Mouse (Mus musculus) liver, embryonic 13.5 days (tissue): ENCODE results near the gene Spsb3. TPM values are rescaled to one million over a fixed set of nuclear protein-coding genes. Genes with fewer than 3 reads are reported as not detected.

Source experiments
- ATAC-seq: fragments of 200-750 bp; cut with Nextera tagmentation; 2 replicates; pipeline ENCODE4 v1.8.0; 2017; ENCODE audit warnings: low read depth, mild to moderate bottlenecking, moderate number of reproducible peaks, moderate library complexity
- DNase-seq: peaks from one replicate; pipeline ENCODE4 v3.0.0; 2022
- H3K27ac ChIP-seq: fragments of 300-500 bp; sonication (generic); 2 replicates; pipeline ENCODE4 v1.5.1; 2015; ENCODE audit warnings: moderate library complexity, mild to moderate bottlenecking, inconsistent platforms
- H3K27me3 ChIP-seq: fragments of 300-500 bp; sonication (generic); 2 replicates; pipeline ENCODE4 v1.6.1; 2015; ENCODE audit warnings: mild to moderate bottlenecking, inconsistent platforms
- H3K36me3 ChIP-seq: fragments of 300-500 bp; sonication (generic); 2 replicates; pipeline ENCODE4 v1.6.1; 2015; ENCODE audit warnings: mild to moderate bottlenecking, inconsistent platforms
- H3K4me1 ChIP-seq: fragments of 300-500 bp; sonication (generic); replicated peaks from 2 replicates; pipeline ENCODE4 v1.6.1; 2015; ENCODE audit warnings: inconsistent platforms
- H3K4me2 ChIP-seq: fragments of 300-500 bp; sonication (generic); 2 replicates; pipeline ENCODE4 v1.6.1; 2015; ENCODE audit warnings: inconsistent platforms, mild to moderate bottlenecking, moderate library complexity
- H3K4me3 ChIP-seq: fragments of 300-500 bp; sonication (generic); replicated peaks from 2 replicates; pipeline ENCODE4 v1.5.1; 2015; ENCODE audit warnings: mild to moderate bottlenecking, inconsistent platforms
- H3K9ac ChIP-seq: fragments of 300-500 bp; sonication (generic); 2 replicates; pipeline ENCODE4 v1.6.1; 2015; ENCODE audit warnings: mild to moderate bottlenecking, inconsistent platforms
- H3K9me3 ChIP-seq: fragments of 300-500 bp; sonication (generic); replicated peaks from 2 replicates; pipeline ENCODE4 v1.6.1; 2016; ENCODE audit warnings: inconsistent platforms
- WGBS: fragments of 180-500 bp; shearing (Covaris S2); methylation state at CpG from one replicate; pipeline ENCODE4 v1.1.7; 2015; ENCODE audit not compliant: insufficient replicate concordance; 5-methylcytosine and 5-hydroxymethylcytosine counted together
- polyA plus RNA-seq: library from polyadenylated mRNA; unstranded; fragments of >200 nt; fragmentation: Nextera tagmentation; extraction: Ambion mirVana; gene quantifications from 2 replicates; pipeline ENCODE4 v1.2.1, GENCODE M21; 2015

Gene Spsb3
- 37.9 and 38.4 TPM in 2 replicates for polyA plus RNA-seq

GRCm38 (mm10) chr17:24886134-24886931, at the start of gene Spsb3, which contains the start of gene Nubp2:
Spsb3 (plus strand) TSS chr17:24886643.
Nubp2 (minus strand) TSS chr17:24886349.
- peak within 1 kb of the TSS; percentile 98 for H3K9ac ChIP-seq
- DNase-seq (peak; percentile 96), ATAC-seq (peak; percentile 93)
- no peaks in the 10 kb centered on the region for H3K27me3 ChIP-seq
- peak within 1 kb of the TSS; percentile 93 for H3K27ac ChIP-seq
- no peaks in the 10 kb centered on the region for H3K9me3 ChIP-seq
- H3K4me3 ChIP-seq: peak within 1 kb of the TSS; percentile 99
- peaks cover 63% of the 10 kb centered on the region for H3K4me1 ChIP-seq
- H3K36me3 ChIP-seq: peaks cover 65% of the 10 kb centered on the region
- WGBS: under 1% methylated on average over 69 of the region's 69 CpGs
- H3K4me2 ChIP-seq: peak within 1 kb of the TSS; percentile 95

DNA sequence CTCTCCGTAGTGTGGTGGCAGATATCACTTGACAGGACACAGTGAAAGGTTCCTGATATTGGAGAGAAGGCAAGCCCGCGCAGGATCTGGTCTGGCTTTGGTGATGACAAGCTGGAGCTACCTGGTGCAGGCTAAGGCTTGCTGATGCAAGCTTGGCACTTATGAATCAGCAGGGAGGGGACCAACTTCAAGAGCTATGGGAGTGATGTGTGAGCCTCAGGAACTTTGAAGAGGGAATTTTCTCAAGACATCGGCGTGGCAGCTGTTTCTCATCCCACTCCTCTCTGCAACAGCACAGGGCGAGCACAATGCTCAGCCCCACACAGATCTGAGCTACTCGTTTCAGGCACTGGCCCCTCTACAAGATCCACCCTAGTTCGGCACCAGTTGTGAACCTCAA, 46.6 kb upstream of the Spsb3 start, which contains the start of gene Hagh:
TSS of gene Hagh (plus strand) at position 302 of the 400 bp plus-strand sequence.
- no peak within 1 kb of the TSS for H3K4me3 ChIP-seq
- no peak for DNase-seq
- H3K4me1 ChIP-seq: peaks cover 3% of the 10 kb centered on the region; the same call in 1 of the 2 replicates
- no peaks in the 10 kb centered on the region for H3K36me3 ChIP-seq
- H3K27ac ChIP-seq: no peak within 1 kb of the TSS
- no peak within 1 kb of the TSS for H3K4me2 ChIP-seq
- peaks cover 26% of the 10 kb centered on the region for H3K27me3 ChIP-seq
- H3K9me3 ChIP-seq: no peaks in the 10 kb centered on the region
- no peak within 1 kb of the TSS for H3K9ac ChIP-seq
- no peak for ATAC-seq
- 59% methylated on average over 8 of the region's 8 CpGs for WGBS

GRCm38 (mm10) chr17:24840341-24840740, 46.1 kb upstream of the Spsb3 start:
- H3K4me3 ChIP-seq: no peak overlapping the region
- H3K4me1 ChIP-seq: peaks cover 5% of the 10 kb centered on the region; the same call in 1 of the 2 replicates
- H3K27me3 ChIP-seq: peaks cover 28% of the 10 kb centered on the region
- no peak overlapping the region for H3K27ac ChIP-seq
- no peaks in the 10 kb centered on the region for H3K9me3 ChIP-seq
- no peaks in the 10 kb centered on the region for H3K36me3 ChIP-seq
- H3K4me2 ChIP-seq: no peak overlapping the region
- 33% methylated on average over 5 of the region's 5 CpGs for WGBS
- no peak overlapping the region for H3K9ac ChIP-seq
- ATAC-seq: no peak
- DNase-seq: no peak

GRCm38 (mm10) chr17:24841133-24841532, 45.3 kb upstream of the Spsb3 start:
- H3K27ac ChIP-seq: no peak overlapping the region
- peaks cover 26% of the 10 kb centered on the region for H3K27me3 ChIP-seq
- H3K4me1 ChIP-seq: peaks cover 8% of the 10 kb centered on the region; the same call in 1 of the 2 replicates
- no peaks in the 10 kb centered on the region for H3K36me3 ChIP-seq
- no peak overlapping the region for H3K9ac ChIP-seq
- no peaks in the 10 kb centered on the region for H3K9me3 ChIP-seq
- no peak for DNase-seq
- no peak overlapping the region for H3K4me3 ChIP-seq
- ATAC-seq: peak; percentile 67
- H3K4me2 ChIP-seq: no peak overlapping the region
- 57% methylated on average over 4 of the region's 4 CpGs for WGBS

GRCm38 (mm10) chr17:24842631-24843030, 43.8 kb upstream of the Spsb3 start:
- H3K4me3 ChIP-seq: no peak overlapping the region
- H3K9ac ChIP-seq: no peak overlapping the region
- H3K36me3 ChIP-seq: no peaks in the 10 kb centered on the region
- H3K27me3 ChIP-seq: peaks cover 17% of the 10 kb centered on the region
- 35% methylated on average over 2 of the region's 2 CpGs for WGBS
- ATAC-seq (no peak), DNase-seq (no peak)
- H3K27ac ChIP-seq: no peak overlapping the region
- H3K4me2 ChIP-seq: no peak overlapping the region
- peaks cover 20% of the 10 kb centered on the region for H3K4me1 ChIP-seq
- H3K9me3 ChIP-seq: no peaks in the 10 kb centered on the region

- Histone ChIP-seq H3K36me3 (no peaks in the 10 kb centered on the region), H3K27me3 (peaks cover 15% of the 10 kb centered on the region), H3K4me1 (peaks cover 29% of the 10 kb centered on the region), H3K4me2 (no peak overlapping the region), H3K9ac (no peak overlapping the region), H3K9me3 (no peaks in the 10 kb centered on the region), H3K4me3 (no peak overlapping the region), H3K27ac (no peak overlapping the region; the same call in 1 of the 2 replicates)
- 52% methylated on average over 9 of the region's 9 CpGs for WGBS
- no peak for ATAC-seq
- no peak for DNase-seq
These were observed 41.9 kb upstream of the Spsb3 start for GRCm38 (mm10) chr17:24844525-24844924.

DNA sequence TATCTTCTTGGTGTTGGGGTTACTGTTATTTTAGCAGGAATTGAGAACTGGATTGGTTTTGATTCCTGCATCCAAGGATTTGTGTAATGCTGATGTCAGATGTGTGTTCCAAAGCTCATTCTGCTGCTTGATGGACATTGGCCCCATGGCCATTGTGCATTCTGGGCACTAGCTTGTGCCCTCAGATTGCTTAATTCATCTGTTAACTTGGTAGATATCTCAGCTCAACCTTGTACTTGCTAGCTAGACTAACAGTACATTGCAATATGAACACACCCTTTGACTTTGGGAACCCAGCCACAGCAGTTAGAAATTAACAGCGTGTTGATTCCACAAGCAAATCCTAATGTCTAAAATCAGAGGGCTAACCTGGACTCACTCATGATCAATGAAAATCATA, 39.1 kb upstream of the Spsb3 start:
- WGBS: 76% methylated on average over 1 of the region's 1 CpGs
- Histone ChIP-seq H3K9me3 (no peaks in the 10 kb centered on the region), H3K4me3 (peak overlapping the region; percentile 43), H3K27me3 (0 out of 2 replicates have a peak, but pooled peaks cover 4% of the 10 kb centered on the region), H3K36me3 (no peaks in the 10 kb centered on the region), H3K9ac (peak overlapping the region; percentile 68), H3K4me2 (peak overlapping the region; percentile 63), H3K27ac (peak overlapping the region; percentile 85), H3K4me1 (peaks cover 43% of the 10 kb centered on the region)
- no peak for DNase-seq
- ATAC-seq: no peak

DNA sequence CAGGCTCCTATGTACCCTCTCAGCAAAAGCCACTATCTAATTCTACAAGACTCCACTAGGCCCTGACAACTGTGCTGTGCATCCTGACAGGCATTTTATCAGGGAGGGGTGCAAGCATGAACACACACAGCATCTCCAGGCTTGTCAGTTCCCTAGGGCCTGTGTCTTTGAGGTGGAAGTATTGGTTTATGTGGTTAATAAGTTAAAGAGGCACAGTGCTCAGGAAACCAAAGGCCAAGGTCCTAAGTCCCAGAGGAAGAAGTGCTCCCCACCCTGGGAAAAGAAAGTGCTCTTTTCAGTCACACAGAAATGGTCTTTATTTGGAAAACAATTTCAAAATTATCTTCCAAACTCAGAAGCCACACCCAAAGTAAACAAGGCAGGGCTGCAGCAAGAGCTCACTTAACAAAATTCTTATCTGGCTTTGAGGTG, 37.8 kb upstream of the Spsb3 start:
- Histone ChIP-seq H3K4me2 (peak overlapping the region; percentile 85), H3K36me3 (peaks cover 12% of the 10 kb centered on the region), H3K4me1 (peaks cover 43% of the 10 kb centered on the region), H3K9me3 (no peaks in the 10 kb centered on the region), H3K9ac (peak overlapping the region; percentile 96), H3K27me3 (0 out of 2 replicates have a peak, but pooled peaks cover 4% of the 10 kb centered on the region), H3K27ac (peak overlapping the region; percentile 99), H3K4me3 (peak overlapping the region; percentile 91)
- peak; percentile 60 for ATAC-seq
- peak; percentile 68 for DNase-seq

DNA sequence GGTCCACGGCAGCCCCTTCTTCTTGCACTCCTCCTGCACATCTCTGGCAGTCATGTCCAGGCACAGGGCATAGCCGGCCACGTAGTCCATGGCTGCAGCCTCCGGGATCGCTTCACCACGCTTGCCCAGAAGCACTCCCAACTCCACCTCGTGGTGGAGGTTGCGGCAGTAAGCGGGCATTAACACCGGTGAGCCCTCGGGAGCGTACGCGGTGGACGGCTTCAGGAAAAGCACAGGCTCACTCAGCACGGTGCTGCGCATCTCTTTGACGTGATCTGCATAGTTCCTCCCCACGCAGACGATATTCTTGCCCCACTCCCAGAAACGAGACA, 36.7 kb upstream of the Spsb3 start:
- H3K4me3 ChIP-seq: peak overlapping the region; percentile 91
- H3K9me3 ChIP-seq: no peaks in the 10 kb centered on the region
- under 1% methylated on average over 21 of the region's 21 CpGs for WGBS
- H3K27ac ChIP-seq: peak overlapping the region; percentile 99
- peak overlapping the region; percentile 96 for H3K9ac ChIP-seq
- peak; percentile 32 for ATAC-seq
- H3K4me2 ChIP-seq: peak overlapping the region; percentile 85
- H3K27me3 ChIP-seq: 0 out of 2 replicates have a peak, but pooled peaks cover 4% of the 10 kb centered on the region
- H3K4me1 ChIP-seq: peaks cover 40% of the 10 kb centered on the region
- no peak for DNase-seq
- peaks cover 22% of the 10 kb centered on the region for H3K36me3 ChIP-seq

DNA sequence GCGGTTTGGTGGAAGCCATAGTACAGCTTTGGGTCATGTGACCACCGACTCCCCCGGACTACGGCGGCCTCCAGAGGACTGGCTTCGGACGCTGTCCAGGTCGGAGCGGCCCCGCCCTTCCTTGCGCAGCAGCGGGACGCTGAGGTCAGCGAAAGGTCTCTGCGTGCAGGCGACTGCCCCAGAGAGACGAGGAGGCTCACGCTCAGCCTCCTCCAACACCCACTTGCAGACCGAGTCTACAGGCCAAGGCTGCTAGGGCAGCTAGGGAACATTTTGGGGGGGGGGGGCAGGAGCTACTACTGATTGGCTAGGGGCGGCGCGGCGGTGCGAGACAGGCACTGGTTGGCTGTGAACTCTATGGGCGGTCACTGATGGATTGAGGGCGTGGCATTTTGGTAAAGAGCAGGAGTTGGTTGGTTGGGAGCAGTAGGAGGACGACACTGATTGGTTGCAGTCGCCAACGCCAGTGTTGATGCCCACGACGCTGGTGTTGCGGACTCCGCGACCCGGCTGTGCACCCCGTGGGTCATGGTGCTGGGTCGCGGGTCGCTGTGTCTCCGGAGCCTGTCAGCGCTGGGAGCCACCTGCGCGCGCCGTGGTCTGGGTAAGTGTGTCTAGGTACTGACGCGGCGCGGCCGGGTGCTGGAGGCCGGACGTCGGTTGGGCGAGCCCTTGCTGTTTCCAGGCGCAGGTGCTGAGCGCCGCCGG, 36.2 kb upstream of the Spsb3 start, which contains the start of gene Fahd1:
TSS of gene Fahd1 (minus strand) at position 300 of the 708 bp plus-strand sequence.
- H3K4me3 ChIP-seq: peak within 1 kb of the TSS; percentile 91
- under 1% methylated on average over 58 of the region's 58 CpGs for WGBS

DNA sequence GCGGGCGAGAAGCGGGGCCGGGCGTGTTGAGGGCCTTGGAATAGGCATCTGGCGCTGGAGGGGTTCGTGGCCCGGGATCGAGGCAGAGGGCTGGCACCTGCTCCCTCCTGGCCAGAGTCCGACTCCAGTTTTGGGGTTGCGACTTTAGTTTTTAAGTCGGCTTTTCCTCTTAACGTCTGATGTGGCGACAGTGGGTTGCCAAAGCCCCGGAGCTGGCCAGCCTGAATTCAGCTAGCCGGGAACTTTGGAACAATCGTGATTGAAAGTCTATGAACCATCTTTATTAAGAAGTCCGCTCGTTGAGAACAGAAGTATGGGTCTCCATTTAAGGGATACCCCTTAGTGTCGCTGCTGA, 35.7 kb upstream of the Spsb3 start:
- no peak for ATAC-seq

More for the DNA sequence above, 36.2 kb upstream of the Spsb3 start, which contains the start of gene Fahd1:
- ATAC-seq (peak; percentile 93), DNase-seq (peak; percentile 96)
- H3K4me2 ChIP-seq: peak within 1 kb of the TSS; percentile 90
- 0 out of 2 replicates have a peak, but pooled peaks cover 2% of the 10 kb centered on the region for H3K27me3 ChIP-seq
- no peaks in the 10 kb centered on the region for H3K9me3 ChIP-seq
- H3K9ac ChIP-seq: peak within 1 kb of the TSS; percentile 96
- peak within 1 kb of the TSS; percentile 99 for H3K27ac ChIP-seq
- peaks cover 41% of the 10 kb centered on the region for H3K4me1 ChIP-seq
- H3K36me3 ChIP-seq: peaks cover 25% of the 10 kb centered on the region

More for the DNA sequence above, 35.7 kb upstream of the Spsb3 start:
- DNase-seq: no peak
- WGBS: under 1% methylated on average over 20 of the region's 20 CpGs
- Histone ChIP-seq H3K4me2 (peak overlapping the region; percentile 90), H3K36me3 (peaks cover 30% of the 10 kb centered on the region), H3K27me3 (no peaks in the 10 kb centered on the region), H3K9me3 (no peaks in the 10 kb centered on the region), H3K4me3 (peak overlapping the region; percentile 91), H3K9ac (peak overlapping the region; percentile 90), H3K27ac (peak overlapping the region; percentile 84), H3K4me1 (peaks cover 43% of the 10 kb centered on the region)
